Mouse (Mus musculus) CD8-positive naive resting alpha-beta T cell, adult 2 months (primary cell): ENCODE data around the gene Igf1r.

Experiments
- DNase-seq, 2 experiments: peaks; one replicate each; pipeline ENCODE4 v3.0.0; 2022; ENCODE audit warnings: low read depth in 2 of 2, low spot score in 2 of 2

Gene Igf1r

GRCm38 (mm10) chr7:68006496-68006895 is 53.9 kb downstream of the Igf1r start:
- DNase-seq = no peak

GRCm38 (mm10) chr7:68009635-68010034 is 57.0 kb downstream of the Igf1r start:
- no peak for DNase-seq

GRCm38 (mm10) chr7:68010168-68010567 is 57.5 kb downstream of the Igf1r start:
- DNase-seq = no peak

DNA sequence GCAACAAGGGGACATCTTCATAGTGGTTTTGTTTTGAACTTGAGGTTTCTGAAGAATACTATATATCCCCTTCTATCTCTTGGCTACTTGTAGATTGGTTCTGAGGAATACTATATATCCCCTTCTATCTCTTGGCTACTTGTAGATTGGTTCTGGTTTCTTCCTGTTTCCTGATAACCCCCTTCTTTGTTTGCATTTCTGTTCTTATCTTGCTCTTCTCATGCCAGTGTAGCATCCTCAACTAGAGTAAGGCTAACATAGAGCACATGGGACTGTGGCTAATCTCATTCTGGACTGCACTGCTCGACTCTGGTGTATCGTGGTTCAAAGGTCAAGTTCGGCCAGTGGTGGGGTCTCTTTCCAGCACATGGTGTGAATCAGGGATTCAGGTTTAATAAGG is 58.2 kb downstream of the Igf1r start:
- no peak for DNase-seq

DNA sequence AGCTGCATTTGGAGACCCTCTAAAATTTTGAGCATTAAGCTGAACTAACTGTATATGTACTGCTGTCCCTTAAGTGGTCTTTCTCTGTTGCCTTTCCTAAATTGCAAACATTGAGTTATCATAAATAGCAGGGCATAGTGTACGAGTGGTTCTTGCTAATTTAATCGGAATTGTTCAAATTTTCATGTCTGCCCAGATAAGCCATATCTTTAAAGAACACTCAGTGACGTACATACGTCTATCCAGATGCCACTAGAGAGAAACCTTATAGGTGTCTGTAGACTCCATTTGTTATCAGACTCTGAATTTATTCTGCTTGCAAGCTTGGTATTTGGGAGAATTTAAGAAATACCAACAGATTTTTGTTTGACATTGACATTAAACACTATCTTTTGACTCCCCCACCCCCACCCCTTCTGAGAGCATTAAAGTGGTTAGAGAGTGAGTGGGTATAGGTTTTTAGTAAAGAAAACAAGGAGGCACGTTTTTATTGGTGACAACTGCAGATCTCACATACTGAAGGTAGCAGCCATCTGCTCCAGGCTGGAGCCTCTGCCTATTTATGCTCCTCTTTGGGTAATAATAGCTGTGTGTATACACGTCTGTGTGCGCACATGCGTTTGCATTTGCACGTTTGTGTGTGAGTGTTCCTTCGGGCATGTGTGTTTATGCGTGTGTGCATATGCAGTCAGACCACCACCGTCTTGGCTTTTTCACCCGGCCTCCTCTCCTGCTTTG is 58.9 kb downstream of the Igf1r start:
- DNase-seq = no peak

- DNase-seq = no peak
These were observed 59.5 kb downstream of the Igf1r start for GRCm38 (mm10) chr7:68012123-68012474.

GRCm38 (mm10) chr7:68014495-68014894 is 61.9 kb downstream of the Igf1r start:
- DNase-seq = no peak

GRCm38 (mm10) chr7:68015404-68015803 is 62.8 kb downstream of the Igf1r start:
- DNase-seq = no peak

GRCm38 (mm10) chr7:68018038-68018437 is 65.4 kb downstream of the Igf1r start:
- no peak for DNase-seq

DNA sequence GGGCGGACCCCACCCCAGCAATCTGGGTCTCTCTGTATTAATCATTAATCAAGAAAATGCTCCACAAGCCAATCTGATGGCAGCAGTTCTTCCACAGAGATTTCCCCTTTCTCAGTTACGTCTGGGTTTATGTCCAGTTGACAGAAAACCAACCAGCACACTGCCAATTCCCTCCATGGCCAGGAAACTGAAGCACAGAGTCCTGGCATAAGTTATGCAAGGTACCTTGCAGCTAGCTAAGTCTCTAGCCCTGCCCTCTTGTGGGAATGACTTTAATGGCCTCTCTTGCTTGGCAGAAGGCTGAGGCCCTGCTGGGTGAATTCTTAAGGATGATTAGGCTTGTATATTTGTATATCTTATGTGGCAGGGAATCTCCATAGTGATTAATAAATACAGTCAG is 67.9 kb downstream of the Igf1r start:
- DNase-seq = no peak

DNA sequence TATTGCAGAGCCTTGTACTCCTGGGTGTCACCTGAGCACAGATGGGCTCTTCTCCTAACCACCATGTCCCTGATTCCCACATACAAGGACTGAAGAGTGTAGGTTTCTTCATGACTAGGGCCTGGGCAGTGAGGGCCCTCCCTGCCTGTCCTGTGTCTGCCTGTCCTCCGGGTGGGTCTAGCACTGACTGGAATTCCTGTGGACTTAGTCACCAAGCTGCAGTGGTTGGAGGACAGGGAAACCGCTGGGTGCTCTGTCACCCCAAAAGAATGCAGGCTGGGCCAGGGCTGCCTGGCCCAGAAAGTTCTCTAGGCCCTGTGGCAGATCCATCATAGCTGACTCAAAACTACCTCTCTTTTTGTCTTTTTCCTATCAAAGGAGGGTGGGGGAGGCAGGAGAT is 69.1 kb downstream of the Igf1r start:
- DNase-seq = no peak

- DNase-seq = no peak
These were observed 69.6 kb downstream of the Igf1r start for GRCm38 (mm10) chr7:68022188-68022587.

DNA sequence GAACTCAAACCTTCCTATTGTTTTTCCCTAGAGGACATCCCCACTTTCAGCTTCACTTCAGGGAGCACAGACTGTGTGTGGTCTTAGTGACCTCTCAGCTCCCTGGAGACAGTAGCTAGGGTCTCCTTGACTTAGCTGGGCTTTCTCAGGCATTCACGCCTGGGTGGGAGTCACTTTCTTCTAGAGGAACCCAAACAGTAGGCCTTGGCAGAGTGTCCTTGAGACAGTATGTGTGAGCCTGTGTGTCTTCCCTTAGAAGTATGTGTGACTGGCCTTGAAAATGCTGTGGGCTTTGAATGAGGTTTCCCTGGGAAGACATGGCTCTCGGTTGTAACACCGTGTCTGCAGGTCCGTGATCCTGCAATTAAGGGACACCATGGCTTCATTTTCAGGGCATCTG is 71.3 kb downstream of the Igf1r start:
- DNase-seq = no peak

- no peak for DNase-seq
These were observed 72.0 kb downstream of the Igf1r start for GRCm38 (mm10) chr7:68024625-68025024.

DNA sequence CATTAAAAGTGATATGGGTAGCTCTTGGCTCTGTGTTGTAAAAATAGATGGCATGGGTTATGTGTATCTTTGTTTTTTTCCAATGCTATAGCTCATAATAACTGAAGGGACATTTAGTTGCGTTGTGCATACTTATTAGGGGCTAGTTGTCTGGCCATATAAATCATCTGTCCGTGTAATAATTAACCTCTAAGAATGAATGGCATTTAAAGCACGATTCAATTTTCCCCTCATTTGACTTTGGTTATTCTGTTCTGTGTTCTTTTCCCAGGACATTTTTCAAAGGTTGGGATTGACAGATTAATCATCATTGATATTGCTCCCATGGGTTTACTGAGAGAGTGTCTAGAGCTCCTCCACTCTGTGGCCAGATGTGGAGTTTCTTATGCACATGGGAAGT is 72.8 kb downstream of the Igf1r start:
- DNase-seq = no peak

GRCm38 (mm10) chr7:68026076-68026475 is 73.4 kb downstream of the Igf1r start:
- no peak for DNase-seq

DNA sequence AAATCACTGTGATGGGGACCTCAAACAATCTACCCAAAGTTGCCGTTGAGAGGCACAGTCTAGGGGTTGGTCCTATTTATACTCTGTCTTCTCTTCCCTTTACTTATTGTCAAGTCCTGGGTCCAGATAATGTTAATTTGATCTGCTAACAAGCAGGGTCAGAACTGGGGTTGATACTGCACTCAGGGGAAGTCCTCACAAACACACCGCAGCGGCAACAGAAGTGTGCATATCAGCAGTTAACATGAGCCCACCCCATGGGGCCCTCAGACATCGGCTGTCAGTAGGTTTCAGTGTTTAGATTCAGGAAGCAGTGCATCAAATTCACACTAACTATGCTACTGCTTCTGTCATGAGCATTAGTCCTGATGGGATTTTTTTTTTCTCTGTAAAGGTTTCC is 75.5 kb downstream of the Igf1r start:
- DNase-seq = no peak

GRCm38 (mm10) chr7:68030846-68031245 is 78.2 kb downstream of the Igf1r start:
- DNase-seq = no peak

DNA sequence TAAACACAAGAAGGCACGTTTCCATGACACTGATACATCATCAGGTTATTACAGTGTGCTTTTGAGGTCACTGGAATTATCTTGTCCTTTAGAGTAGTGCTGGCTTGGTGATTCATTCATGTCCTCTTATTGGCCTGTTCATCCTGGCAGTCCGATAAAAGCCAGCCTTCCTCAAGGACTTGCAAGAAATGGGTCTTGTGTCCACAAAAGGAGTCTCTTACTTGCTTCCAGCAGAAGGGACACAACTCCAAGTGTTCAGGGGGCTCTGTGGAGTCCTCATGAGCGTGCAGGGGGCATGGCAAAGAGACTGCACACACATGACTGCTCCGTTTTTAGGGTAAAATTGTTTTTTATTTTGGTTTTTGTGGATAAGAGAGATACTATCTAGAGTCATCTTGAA is 83.9 kb downstream of the Igf1r start:
- no peak for DNase-seq

- no peak for DNase-seq
These were observed 86.2 kb downstream of the Igf1r start for GRCm38 (mm10) chr7:68038846-68039245.

DNA sequence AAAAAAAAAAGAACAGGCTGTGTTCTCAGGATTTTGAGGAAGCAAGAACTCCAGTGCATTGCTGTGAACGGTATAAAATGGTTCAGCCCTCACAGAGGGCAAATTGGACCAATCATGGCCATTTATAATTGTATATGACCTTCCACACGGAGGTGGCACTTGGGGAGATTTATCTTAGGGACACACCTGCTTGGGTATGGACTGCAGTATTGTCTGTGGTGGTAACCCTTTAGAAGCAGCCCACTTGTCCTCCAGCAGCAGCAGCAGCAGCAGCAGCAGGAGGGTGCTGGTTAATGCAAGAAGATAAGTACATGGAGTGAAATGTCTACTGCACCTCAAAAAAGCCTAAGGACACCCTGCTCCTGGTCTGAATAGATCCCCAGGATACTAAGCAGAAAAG is 86.9 kb downstream of the Igf1r start:
- no peak for DNase-seq

GRCm38 (mm10) chr7:68044621-68045020 is 92.0 kb downstream of the Igf1r start:
- no peak for DNase-seq

DNA sequence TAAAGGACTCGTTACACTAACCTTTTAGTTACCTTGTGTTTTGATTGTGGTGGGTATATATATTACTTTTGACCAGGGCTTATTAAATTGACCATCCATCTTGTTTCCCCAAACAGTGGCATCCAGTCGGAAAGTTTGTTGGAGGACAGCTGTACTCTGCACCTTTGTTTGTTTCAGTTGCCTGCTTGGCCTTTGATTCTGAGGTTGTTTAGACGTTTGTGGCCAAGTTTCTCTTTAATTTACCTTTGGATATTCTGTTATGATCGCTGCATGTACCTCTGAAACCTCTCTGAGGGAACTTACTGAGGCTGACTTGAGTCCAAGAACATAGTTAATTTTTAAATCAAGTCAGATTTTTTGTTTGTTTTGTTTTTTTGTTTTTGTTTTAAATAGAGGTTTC is 94.5 kb downstream of the Igf1r start:
- DNase-seq = no peak

DNA sequence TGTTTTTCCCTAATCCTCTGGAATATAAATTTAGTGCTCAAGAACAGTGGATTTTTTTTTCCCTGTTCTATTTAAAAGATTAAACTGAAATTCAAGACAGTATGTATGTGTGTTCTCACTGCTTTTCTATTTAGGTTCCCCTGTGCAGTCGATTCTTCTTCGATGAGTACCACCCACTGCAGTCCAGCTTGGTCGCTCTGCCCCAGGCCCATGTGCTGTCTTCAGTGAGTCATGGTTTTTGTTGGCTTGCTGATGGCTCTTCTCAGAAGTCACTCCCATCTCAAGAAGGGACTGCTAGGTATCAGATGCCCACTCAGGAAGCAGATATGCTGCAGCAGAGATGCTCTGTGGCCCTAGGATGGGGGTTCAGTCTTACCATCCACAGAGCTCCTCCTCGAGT is 95.9 kb downstream of the Igf1r start:
- DNase-seq = no peak
